Mouse (Mus musculus) liver, embryonic 12.5 days (tissue): ENCODE results near the gene Arhgef5. TPM values are rescaled to one million over a fixed set of nuclear protein-coding genes. Genes with fewer than 3 reads are reported as not detected.
"Not testable (repeated sequence)": the region's sequence is repeated elsewhere in the genome, so short reads cannot be mapped to it uniquely, and the experiment has no call there.

ENCODE experiments used
- ATAC-seq: fragments of 200-750 bp; cut with Nextera tagmentation; 2 replicates; pipeline ENCODE4 v1.8.0; 2017; ENCODE audit warnings: moderate number of reproducible peaks, mild to moderate bottlenecking, moderate library complexity
- H3K27ac ChIP-seq: fragments of 300-500 bp; sonication (generic); 2 replicates; pipeline ENCODE4 v1.5.1; 2016; ENCODE audit warnings: mild to moderate bottlenecking
- H3K27me3 ChIP-seq: fragments of 300-500 bp; sonication (generic); replicated peaks from 2 replicates; pipeline ENCODE4 v1.6.1; 2016; ENCODE audit warnings: mild to moderate bottlenecking, moderate library complexity
- H3K36me3 ChIP-seq: fragments of 300-500 bp; sonication (generic); 2 replicates; pipeline ENCODE4 v1.6.1; 2016; ENCODE audit warnings: mild to moderate bottlenecking, moderate library complexity
- H3K4me1 ChIP-seq: fragments of 300-500 bp; sonication (generic); 2 replicates; pipeline ENCODE4 v1.6.1; 2016
- H3K4me2 ChIP-seq: fragments of 300-500 bp; sonication (generic); 2 replicates; pipeline ENCODE4 v1.6.1; 2016; ENCODE audit warnings: mild to moderate bottlenecking, moderate library complexity
- H3K4me3 ChIP-seq: fragments of 300-500 bp; sonication (generic); 2 replicates; pipeline ENCODE4 v1.5.1; 2016; ENCODE audit warnings: mild to moderate bottlenecking, moderate library complexity
- H3K9ac ChIP-seq: fragments of 300-500 bp; sonication (generic); 2 replicates; pipeline ENCODE4 v1.6.1; 2016; ENCODE audit warnings: mild to moderate bottlenecking, moderate library complexity
- H3K9me3 ChIP-seq: fragments of 300-500 bp; sonication (generic); replicated peaks from 2 replicates; pipeline ENCODE4 v1.6.1; 2016; ENCODE audit warnings: mild to moderate bottlenecking, moderate library complexity
- WGBS: fragments of 180-500 bp; shearing (Covaris S2); methylation state at CpG from one replicate; pipeline ENCODE4 v1.1.7; 2016; ENCODE audit not compliant: insufficient replicate concordance; 5-methylcytosine and 5-hydroxymethylcytosine counted together
- polyA plus RNA-seq: library from polyadenylated mRNA; unstranded; fragments of >200 nt; fragmentation: Nextera tagmentation; extraction: Ambion mirVana; gene quantifications from 2 replicates; pipeline ENCODE4 v1.2.1, GENCODE M21; 2016

The Arhgef5 gene
- polyA plus RNA-seq: 2.3 and 2.5 TPM in 2 replicates

- H3K4me3 ChIP-seq: peak within 1 kb of the TSS; percentile 58
- peak within 1 kb of the TSS; percentile 53 for H3K9ac ChIP-seq
- peaks cover 29% of the 10 kb centered on the region for H3K27me3 ChIP-seq
- no peak within 1 kb of the TSS for H3K27ac ChIP-seq
- no peaks in the 10 kb centered on the region for H3K9me3 ChIP-seq
- H3K4me2 ChIP-seq: peak within 1 kb of the TSS; percentile 72
- no peaks in the 10 kb centered on the region for H3K36me3 ChIP-seq
- peak; percentile 60 for ATAC-seq
- 2% methylated on average over 33 of the region's 48 CpGs for whole genome bisulfite sequencing
- H3K4me1 ChIP-seq: 0 out of 2 replicates have a peak, but pooled peaks cover 9% of the 10 kb centered on the region
Measured at GRCm38 (mm10) chr6:43265363-43266041, at the start of gene Arhgef5. Gene Arhgef5, plus strand, starts transcription at chr6:43265582.

DNA sequence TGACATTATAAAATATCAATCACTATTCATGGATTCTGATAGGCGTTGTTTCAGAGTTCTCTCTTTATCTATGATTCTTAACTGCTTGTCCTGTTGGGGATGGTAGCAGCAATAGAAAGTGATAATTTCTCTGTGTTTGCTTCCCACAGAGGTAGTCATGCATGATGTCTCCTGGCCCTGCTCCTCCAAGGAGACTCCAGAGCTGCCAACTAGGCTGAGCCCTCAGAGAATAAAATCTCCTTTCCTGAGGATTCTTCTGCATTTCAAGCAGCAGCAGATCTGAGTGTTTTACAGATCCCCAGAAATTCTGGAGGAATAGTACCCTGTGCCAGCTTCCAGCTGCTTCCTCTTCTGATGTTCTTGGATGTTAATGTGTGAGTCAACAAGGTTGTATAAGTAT is 34.1 kb upstream of the Arhgef5 start, which contains the start of gene Olfr47:
Gene Olfr47, plus strand, starts transcription at position 275 of the 400 bp plus-strand sequence.
- WGBS: 60% methylated on average over 1 of the region's 1 CpGs
- not testable (repeated sequence) for H3K27ac ChIP-seq, H3K36me3 ChIP-seq, ATAC-seq, H3K9ac ChIP-seq, H3K27me3 ChIP-seq, H3K4me3 ChIP-seq, H3K4me2 ChIP-seq, H3K9me3 ChIP-seq, H3K4me1 ChIP-seq

- Histone ChIP-seq H3K9ac (no peak overlapping the region), H3K9me3 (no peaks in the 10 kb centered on the region), H3K27me3 (no peaks in the 10 kb centered on the region), H3K4me2 (no peak overlapping the region), H3K4me3 (no peak overlapping the region), H3K27ac (no peak overlapping the region), H3K36me3 (no peaks in the 10 kb centered on the region), H3K4me1 (no peaks in the 10 kb centered on the region)
- 6% methylated on average over 4 of the region's 4 CpGs for WGBS
- no peak for ATAC-seq
Measured at GRCm38 (mm10) chr6:43242061-43242460, 23.3 kb upstream of the Arhgef5 start.

DNA sequence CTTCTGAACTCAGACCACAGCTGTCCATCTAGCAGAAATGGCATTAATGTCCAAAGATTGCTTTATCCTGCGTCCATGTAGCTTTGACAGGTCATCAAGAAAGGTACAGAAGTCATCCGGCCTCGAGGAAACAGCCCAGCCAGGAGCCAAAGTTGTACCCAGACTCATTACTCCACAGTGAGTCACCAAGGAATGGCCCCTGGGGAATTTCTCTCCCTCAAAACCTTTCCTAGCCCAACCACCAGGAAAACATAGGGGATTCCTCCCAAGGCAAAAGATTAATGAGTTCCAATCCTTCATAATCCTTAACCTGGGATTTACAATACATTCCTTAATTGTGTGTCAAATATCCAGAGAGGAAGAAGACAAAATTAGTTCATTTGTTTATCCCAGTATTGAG is 18.0 kb upstream of the Arhgef5 start:
- WGBS: 41% methylated on average over 3 of the region's 3 CpGs
- no peak for ATAC-seq

DNA sequence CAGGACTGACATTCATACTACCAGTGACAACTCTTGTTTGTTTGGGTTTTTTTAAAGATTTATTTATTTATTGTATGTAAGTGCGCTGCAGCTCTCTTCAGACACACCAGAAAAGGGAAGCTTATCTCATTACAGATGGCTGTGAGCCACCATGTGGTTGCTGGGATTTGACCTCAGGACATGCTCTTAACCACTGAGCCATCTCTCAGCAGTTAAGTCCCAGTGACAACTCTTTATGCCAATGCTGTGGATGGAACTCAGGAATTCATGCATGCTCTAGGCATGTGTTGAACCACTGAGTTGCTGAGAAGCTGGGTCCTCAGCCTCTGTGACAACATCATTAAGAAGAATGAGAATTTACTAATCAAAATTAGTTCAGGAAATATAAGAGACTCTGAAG is 12.4 kb upstream of the Arhgef5 start:
- Histone ChIP-seq H3K4me3 (no peak overlapping the region), H3K27me3 (no peaks in the 10 kb centered on the region), H3K36me3 (no peaks in the 10 kb centered on the region), H3K27ac (no peak overlapping the region), H3K9ac (no peak overlapping the region), H3K9me3 (no peaks in the 10 kb centered on the region), H3K4me2 (no peak overlapping the region), H3K4me1 (0 out of 2 replicates have a peak, but pooled peaks cover 3% of the 10 kb centered on the region)
- no peak for ATAC-seq
- WGBS: 24% methylated on average over 1 of the region's 1 CpGs

More for the DNA sequence above, 18.0 kb upstream of the Arhgef5 start:
- H3K9me3 ChIP-seq: no peaks in the 10 kb centered on the region
- H3K27me3 ChIP-seq: no peaks in the 10 kb centered on the region
- H3K36me3 ChIP-seq: no peaks in the 10 kb centered on the region
- no peak overlapping the region for H3K27ac ChIP-seq
- no peak overlapping the region for H3K4me2 ChIP-seq
- no peak overlapping the region for H3K4me3 ChIP-seq
- 0 out of 2 replicates have a peak, but pooled peaks cover 3% of the 10 kb centered on the region for H3K4me1 ChIP-seq
- no peak overlapping the region for H3K9ac ChIP-seq

DNA sequence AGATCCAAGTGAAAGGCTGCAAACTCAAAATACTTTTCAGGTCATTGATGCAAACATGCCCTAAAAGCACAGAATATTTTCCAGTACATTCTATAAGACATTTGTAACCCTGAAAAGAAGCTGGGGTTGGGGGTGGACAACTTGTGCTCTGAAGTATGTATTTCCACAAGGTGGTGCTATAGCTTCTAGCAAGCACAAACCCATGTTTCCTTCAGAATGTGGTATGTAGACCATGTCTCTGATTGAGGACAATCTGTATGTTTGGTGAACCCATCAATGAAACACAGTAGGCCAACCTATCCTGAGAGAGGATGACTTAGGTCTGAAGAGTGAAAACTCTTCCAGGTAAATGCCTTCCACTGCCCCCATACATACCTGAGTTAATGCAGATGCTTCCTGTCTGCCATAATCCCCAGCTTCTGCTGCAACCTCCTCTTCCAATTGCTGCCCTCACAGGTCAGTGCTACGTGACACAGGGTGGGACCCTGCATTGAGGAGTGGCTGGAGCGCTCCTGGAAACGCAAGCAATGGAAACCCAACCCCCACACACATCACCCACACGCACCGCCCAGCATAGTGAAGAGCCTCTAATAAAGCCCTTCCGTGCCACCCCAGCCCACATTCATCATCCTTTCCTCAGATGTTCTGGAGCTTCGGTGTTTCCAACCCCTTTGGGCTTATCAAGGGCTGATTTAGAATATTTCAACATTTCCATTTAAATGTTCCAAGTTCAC is 11.0 kb upstream of the Arhgef5 start:
- H3K27ac ChIP-seq: no peak overlapping the region
- H3K4me1 ChIP-seq: 0 out of 2 replicates have a peak, but pooled peaks cover 3% of the 10 kb centered on the region
- H3K4me3 ChIP-seq: no peak overlapping the region
- no peaks in the 10 kb centered on the region for H3K27me3 ChIP-seq
- H3K36me3 ChIP-seq: no peaks in the 10 kb centered on the region
- ATAC-seq: no peak
- 58% methylated on average over 7 of the region's 7 CpGs for WGBS
- H3K9me3 ChIP-seq: no peaks in the 10 kb centered on the region
- no peak overlapping the region for H3K9ac ChIP-seq
- no peak overlapping the region for H3K4me2 ChIP-seq

DNA sequence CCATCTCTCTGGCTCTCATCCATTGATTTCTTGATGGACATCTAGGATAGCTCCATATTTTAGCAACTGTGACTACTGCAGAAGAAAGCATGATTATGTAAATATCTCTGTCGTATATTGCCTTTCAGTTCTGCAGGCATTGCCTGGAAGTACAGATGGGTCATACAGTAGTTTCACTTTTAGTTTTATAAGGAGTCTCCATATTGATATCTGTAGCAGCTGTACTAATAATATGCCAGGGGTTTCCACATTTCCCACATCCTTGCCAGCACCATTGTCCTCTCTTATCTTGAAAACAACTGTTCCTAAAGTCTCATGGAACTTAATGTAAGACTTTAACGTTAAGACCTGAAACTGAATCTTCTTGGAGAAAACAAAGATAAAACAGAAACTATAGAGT is 4.6 kb upstream of the Arhgef5 start:
- H3K4me1 ChIP-seq: 0 out of 2 replicates have a peak, but pooled peaks cover 4% of the 10 kb centered on the region
- 45% methylated on average over 2 of the region's 2 CpGs for WGBS
- no peak overlapping the region for H3K4me3 ChIP-seq
- no peaks in the 10 kb centered on the region for H3K9me3 ChIP-seq
- H3K27ac ChIP-seq: no peak overlapping the region
- no peaks in the 10 kb centered on the region for H3K36me3 ChIP-seq
- peaks cover 13% of the 10 kb centered on the region for H3K27me3 ChIP-seq
- no peak overlapping the region for H3K9ac ChIP-seq
- no peak for ATAC-seq
- H3K4me2 ChIP-seq: no peak overlapping the region

- H3K27me3 ChIP-seq: peaks cover 29% of the 10 kb centered on the region
- H3K9ac ChIP-seq: peak overlapping the region; percentile 53; the same call in 1 of the 2 replicates
- H3K4me3 ChIP-seq: peak overlapping the region; percentile 58
- H3K27ac ChIP-seq: no peak overlapping the region
- H3K36me3 ChIP-seq: no peaks in the 10 kb centered on the region
- H3K9me3 ChIP-seq: no peaks in the 10 kb centered on the region
- peak; percentile 41; the same call in 1 of the 2 replicates for ATAC-seq
- WGBS: 2% methylated on average over 8 of the region's 8 CpGs
- H3K4me2 ChIP-seq: peak overlapping the region; percentile 72
- H3K4me1 ChIP-seq: 0 out of 2 replicates have a peak, but pooled peaks cover 9% of the 10 kb centered on the region
Measured at GRCm38 (mm10) chr6:43266356-43266755, 974 bp downstream of the Arhgef5 start.

DNA sequence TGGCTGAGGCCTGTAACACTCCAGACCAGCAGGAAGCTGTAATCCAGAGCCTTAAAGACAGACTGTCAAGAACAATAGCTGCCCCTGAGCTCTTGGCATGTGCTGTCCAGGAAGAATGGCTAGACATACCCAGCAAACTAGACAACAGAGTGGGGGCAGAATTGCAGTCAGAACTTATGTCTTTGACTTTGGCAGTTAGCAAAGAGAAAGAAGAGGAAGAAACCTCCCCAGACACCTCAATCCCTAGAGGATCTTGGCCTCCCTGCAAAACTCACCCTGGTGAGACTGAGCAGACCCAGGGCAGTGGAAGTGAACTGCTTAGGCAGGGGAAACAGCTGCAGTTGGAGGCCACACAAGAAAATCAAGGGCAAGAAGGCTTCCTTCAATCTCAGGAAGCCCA is 7.2 kb downstream of the Arhgef5 start:
- no peak for ATAC-seq
- no peak overlapping the region for H3K9ac ChIP-seq
- no peak overlapping the region for H3K4me2 ChIP-seq
- no peaks in the 10 kb centered on the region for H3K27me3 ChIP-seq
- no peaks in the 10 kb centered on the region for H3K9me3 ChIP-seq
- H3K4me3 ChIP-seq: no peak overlapping the region
- H3K36me3 ChIP-seq: no peaks in the 10 kb centered on the region; the same call in 1 of the 2 replicates
- no peak overlapping the region for H3K27ac ChIP-seq
- H3K4me1 ChIP-seq: no peaks in the 10 kb centered on the region

DNA sequence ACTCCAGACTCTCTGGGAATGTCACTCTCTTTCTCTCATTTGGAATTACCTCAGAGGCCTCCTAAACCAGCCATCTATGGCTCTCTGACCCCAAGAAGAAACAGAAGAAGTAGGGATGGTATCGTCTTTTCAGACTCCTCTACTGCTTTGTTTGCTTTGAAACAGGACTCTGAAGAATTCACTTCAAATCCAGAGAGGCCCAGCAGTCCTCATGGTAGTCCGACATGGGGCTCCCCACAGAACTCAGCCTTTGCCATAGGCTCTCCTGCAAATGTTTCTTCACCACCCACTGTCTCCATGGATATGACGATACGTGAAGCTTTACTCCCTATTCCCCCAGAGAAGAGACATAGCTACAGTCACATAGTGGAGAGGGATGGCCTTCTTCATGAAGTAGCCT is 8.7 kb downstream of the Arhgef5 start:
- WGBS: 70% methylated on average over 4 of the region's 4 CpGs

DNA sequence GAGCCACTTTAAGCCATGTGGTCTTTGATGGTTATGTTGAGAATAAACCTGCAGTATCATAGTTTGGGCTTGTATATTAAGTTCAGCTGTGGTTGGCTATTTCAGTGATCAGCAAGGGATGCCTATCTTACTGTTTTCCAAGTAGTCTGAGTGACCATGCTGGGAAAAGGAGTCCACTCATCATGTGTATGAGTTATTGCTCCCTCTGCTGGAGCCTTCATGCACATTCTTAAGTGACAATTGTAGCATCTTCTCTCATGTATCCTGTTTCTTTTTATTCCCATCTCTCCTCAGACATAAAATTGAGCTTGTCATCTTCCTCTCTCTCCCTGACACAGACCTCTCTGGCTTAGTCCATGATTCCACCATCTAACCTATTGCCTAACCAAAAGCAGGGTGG is 12.9 kb downstream of the Arhgef5 start:
- no peak for ATAC-seq

More for the DNA sequence above, 8.7 kb downstream of the Arhgef5 start:
- H3K27ac ChIP-seq: no peak overlapping the region
- no peaks in the 10 kb centered on the region for H3K4me1 ChIP-seq
- H3K36me3 ChIP-seq: no peaks in the 10 kb centered on the region; the same call in 1 of the 2 replicates
- H3K27me3 ChIP-seq: no peaks in the 10 kb centered on the region
- no peak overlapping the region for H3K4me2 ChIP-seq
- H3K4me3 ChIP-seq: no peak overlapping the region
- ATAC-seq: no peak
- H3K9me3 ChIP-seq: no peaks in the 10 kb centered on the region
- H3K9ac ChIP-seq: no peak overlapping the region

GRCm38 (mm10) chr6:43280481-43280880 is 15.1 kb downstream of the Arhgef5 start:
- ATAC-seq: no peak
- H3K9ac ChIP-seq: no peak overlapping the region
- 71% methylated on average over 5 of the region's 5 CpGs for WGBS
- H3K27ac ChIP-seq: no peak overlapping the region
- no peak overlapping the region for H3K4me3 ChIP-seq
- no peaks in the 10 kb centered on the region for H3K9me3 ChIP-seq
- H3K4me2 ChIP-seq: no peak overlapping the region
- H3K4me1 ChIP-seq: no peaks in the 10 kb centered on the region
- H3K36me3 ChIP-seq: peaks cover 6% of the 10 kb centered on the region; the same call in 1 of the 2 replicates
- H3K27me3 ChIP-seq: no peaks in the 10 kb centered on the region

More for the DNA sequence above, 12.9 kb downstream of the Arhgef5 start:
- H3K4me1 ChIP-seq: no peaks in the 10 kb centered on the region
- H3K4me2 ChIP-seq: no peak overlapping the region
- H3K27ac ChIP-seq: no peak overlapping the region
- H3K36me3 ChIP-seq: peaks cover 4% of the 10 kb centered on the region; the same call in 1 of the 2 replicates
- no peaks in the 10 kb centered on the region for H3K9me3 ChIP-seq
- no peak overlapping the region for H3K4me3 ChIP-seq
- H3K27me3 ChIP-seq: no peaks in the 10 kb centered on the region
- H3K9ac ChIP-seq: no peak overlapping the region
